Mouse (Mus musculus) small intestine, adult 10 weeks (tissue): ENCODE results near the gene Acadsb. TPM values are rescaled to one million over a fixed set of nuclear protein-coding genes. Genes with fewer than 3 reads are reported as not detected.

Experiments
- polyA plus RNA-seq: library from polyadenylated mRNA; stranded (reverse); fragments of 350-450 nt; fragmentation: Illumina TruSeq; extraction: RNeasy Lipid Tissue Mini Kit (QIAGEN cat#74804); gene quantifications from one replicate; pipeline ENCODE4 v1.2.3, GENCODE M21; 2014; ENCODE audit warnings: low replicate concordance

Gene Acadsb
- polyA plus RNA-seq: 76.3 TPM

DNA sequence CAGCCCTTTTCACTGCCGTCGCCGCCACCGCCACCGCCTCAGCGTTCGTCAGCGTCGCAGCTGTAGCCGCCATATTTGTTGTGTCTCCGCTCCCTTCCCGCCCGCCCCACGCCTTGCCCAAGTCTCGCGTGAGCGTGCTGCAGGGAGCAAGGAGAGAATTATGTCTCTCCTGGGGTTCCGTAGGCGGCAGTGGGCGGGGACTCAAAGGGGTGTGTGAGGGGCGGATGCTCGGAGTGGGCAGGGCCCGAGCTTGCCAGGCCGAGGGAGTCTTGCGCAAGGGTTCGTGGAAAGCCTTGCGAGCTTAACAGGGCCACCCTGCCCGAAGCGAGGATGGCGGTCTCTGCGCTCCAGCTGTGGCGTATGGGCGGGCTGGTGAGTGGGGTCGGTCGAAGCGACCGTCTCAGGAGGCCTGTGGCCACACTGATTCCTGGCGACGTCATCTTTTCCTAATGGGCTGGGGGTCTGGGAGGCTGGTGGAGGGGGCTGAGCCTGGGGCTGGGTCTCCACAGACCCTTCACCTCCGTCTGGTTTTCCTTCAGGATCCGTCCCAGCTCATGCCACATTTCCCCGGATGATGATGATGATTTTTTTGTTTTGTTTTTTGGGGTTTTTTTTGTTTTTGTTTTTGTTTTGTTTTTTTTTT lies at the start of gene Acadsb, which contains the start of gene Ikzf5:
Gene Acadsb (plus strand): TSS at position 186 of the 643 bp plus-strand sequence.
Gene Ikzf5 (minus strand): TSS at position 106 of the 643 bp plus-strand sequence.

DNA sequence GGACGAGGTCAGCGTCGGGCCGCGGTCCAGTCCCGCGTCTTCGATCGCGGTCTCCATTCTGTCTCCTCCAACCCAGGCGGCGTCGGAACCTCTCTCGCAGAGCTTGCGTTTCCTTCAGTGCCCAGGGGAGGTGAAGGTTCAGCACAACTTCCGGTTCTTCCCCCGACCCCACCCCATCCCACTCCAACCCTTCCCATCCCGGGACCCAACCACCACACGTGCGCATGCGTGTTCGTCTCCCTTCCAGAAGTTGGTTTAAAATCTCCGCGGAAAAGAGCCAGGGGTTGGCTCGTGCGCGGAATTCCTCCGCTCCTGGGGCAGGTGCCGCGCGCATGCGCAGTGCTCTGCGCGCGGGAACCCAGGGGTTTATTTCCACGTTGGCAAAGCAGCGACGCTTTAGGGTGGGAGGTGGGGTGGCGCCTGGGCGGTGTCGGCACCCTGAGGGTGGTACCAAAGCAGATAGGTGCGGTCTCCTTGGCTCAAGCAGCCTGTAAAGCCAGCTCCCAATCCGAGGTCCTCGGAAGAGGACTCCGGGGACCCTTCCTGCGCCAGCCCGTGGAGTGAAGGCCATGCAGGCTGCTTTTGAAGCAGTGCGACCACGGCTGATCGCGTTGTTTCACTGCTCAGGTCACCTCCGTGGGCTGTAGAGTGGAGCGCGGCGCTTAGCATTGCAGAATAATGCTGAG lies 47.6 kb upstream of the Acadsb start, which contains the start of gene 2310057M21Rik:
Gene 2310057M21Rik (minus strand): TSS at position 145 of the 686 bp plus-strand sequence.

DNA sequence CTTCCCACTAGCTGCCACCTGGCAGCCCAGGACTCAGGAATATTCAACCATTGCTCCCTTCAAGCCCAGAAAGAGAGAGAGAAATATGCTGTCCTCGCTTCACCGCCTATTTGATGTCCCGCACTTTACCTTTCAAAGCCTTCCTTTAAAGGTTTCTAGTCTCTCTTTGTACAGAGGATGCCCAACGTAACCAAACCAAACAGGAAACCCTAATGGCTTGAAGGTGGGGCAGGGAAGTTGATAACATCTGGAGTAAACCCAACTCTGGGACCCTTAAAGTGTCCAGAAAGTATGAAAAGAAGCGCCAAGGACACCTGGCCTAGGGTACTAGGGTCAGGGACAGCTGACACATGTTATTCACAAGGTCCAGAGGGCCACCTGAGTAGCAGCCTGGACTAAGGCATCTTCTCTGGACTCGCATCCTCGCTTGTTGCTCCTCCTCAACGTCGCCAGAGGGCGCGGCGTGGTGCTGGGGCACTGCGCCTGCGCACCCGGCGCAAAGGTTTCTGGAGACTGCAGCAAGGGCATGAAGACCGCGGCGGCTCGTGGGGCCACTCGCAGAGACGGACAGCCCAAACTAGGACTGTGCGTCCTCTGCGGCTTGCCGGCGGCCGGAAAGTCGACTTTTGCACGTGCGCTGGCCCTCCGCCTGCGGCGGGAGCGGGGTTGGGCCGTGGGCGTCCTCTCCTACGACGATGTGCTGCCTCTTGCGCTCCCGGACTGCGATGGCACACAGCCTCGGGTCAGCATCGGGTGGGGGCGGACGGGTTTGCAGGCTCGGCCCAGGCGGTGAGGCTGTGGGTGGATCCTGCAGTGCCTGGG lies 39.5 kb upstream of the Acadsb start, which contains the start of gene Pstk:
Gene Pstk (plus strand): TSS at position 494 of the 822 bp plus-strand sequence.

Other genes with a start within 250 kb of the Acadsb start
- 0.11 TPM for gene 5430419D17Rik, start 236.2 kb upstream of the Acadsb start, polyA plus RNA-seq
- 18.7 TPM for gene Cuzd1, start 88.3 kb upstream of the Acadsb start, polyA plus RNA-seq
- gene Fam24b, start 81.1 kb upstream of the Acadsb start, polyA plus RNA-seq: not detected
- not detected for gene Fam24a, start 76.7 kb upstream of the Acadsb start, polyA plus RNA-seq
- gene 2310057M21Rik, start 47.8 kb upstream of the Acadsb start, polyA plus RNA-seq: 3.5 TPM
- 42.2 TPM for gene Pstk, start 39.5 kb upstream of the Acadsb start, polyA plus RNA-seq
- gene Ikzf5, start 80 bp upstream of the Acadsb start, polyA plus RNA-seq: 26.7 TPM
- not detected for gene Hmx3, start 132.3 kb downstream of the Acadsb start, polyA plus RNA-seq
- gene Hmx2, start 138.2 kb downstream of the Acadsb start, polyA plus RNA-seq: 0.11 TPM
- 14.4 TPM for gene Bub3, start 149.6 kb downstream of the Acadsb start, polyA plus RNA-seq